Mouse (Mus musculus) lung, postnatal 4 days (tissue): ENCODE data around the gene Ddah2.
"Not testable (repeated sequence)": the region's sequence is repeated elsewhere in the genome, so short reads cannot be mapped to it uniquely, and the experiment has no call there.

Experiments used
- DNase-seq, 2 experiments: peaks; one replicate each; pipeline ENCODE4 v3.0.0; 2021

The Ddah2 gene

GRCm38 (mm10) chr17:35027277-35028068, 31.4 kb upstream of the Ddah2 start, which contains the start of gene Sapcd1:
TSS of gene Sapcd1 (minus strand) at chr17:35028016.
- peak in 1 of 2 experiments; percentile 52 for DNase-seq

- DNase-seq = no peak
Measured at GRCm38 (mm10) chr17:35028315-35028714, 30.5 kb upstream of the Ddah2 start.

- DNase-seq = peak; percentile 28 to 36
Measured at GRCm38 (mm10) chr17:35029691-35030532, 28.9 kb upstream of the Ddah2 start.

- DNase-seq = no peak
Measured at GRCm38 (mm10) chr17:35031272-35031671, 27.6 kb upstream of the Ddah2 start.

GRCm38 (mm10) chr17:35031880-35032279, 27.0 kb upstream of the Ddah2 start:
- DNase-seq = peak in 1 of 2 experiments; percentile 18

- peak in 1 of 2 experiments; percentile 19 for DNase-seq
Measured at GRCm38 (mm10) chr17:35032323-35032870, 26.4 kb upstream of the Ddah2 start.

- not testable (repeated sequence) for DNase-seq
Measured at GRCm38 (mm10) chr17:35033703-35034102, 25.1 kb upstream of the Ddah2 start.

GRCm38 (mm10) chr17:35034896-35035295, 23.9 kb upstream of the Ddah2 start:
- DNase-seq = no peak

- no peak for DNase-seq
Measured at GRCm38 (mm10) chr17:35039121-35039873, 19.5 kb upstream of the Ddah2 start.

- DNase-seq = no peak
Measured at GRCm38 (mm10) chr17:35043794-35044193, 15.0 kb upstream of the Ddah2 start.

- DNase-seq = no peak
Measured at GRCm38 (mm10) chr17:35044904-35045806, 13.7 kb upstream of the Ddah2 start.

- DNase-seq = no peak
Measured at GRCm38 (mm10) chr17:35045807-35046680, 12.8 kb upstream of the Ddah2 start.

GRCm38 (mm10) chr17:35046681-35047455, 12.0 kb upstream of the Ddah2 start, which contains the start of gene Msh5:
TSS of gene Msh5 (minus strand) at chr17:35046745.
- DNase-seq = peak; percentile 99

GRCm38 (mm10) chr17:35047688-35048087, 11.1 kb upstream of the Ddah2 start:
- no peak for DNase-seq

GRCm38 (mm10) chr17:35048149-35048931, 10.5 kb upstream of the Ddah2 start:
- DNase-seq = no peak

- DNase-seq = no peak
Measured at GRCm38 (mm10) chr17:35048932-35049440, 9.8 kb upstream of the Ddah2 start.

- peak; percentile 82 to 85 for DNase-seq
Measured at GRCm38 (mm10) chr17:35049561-35050016, 9.2 kb upstream of the Ddah2 start, which contains the start of gene Clic1. TSS of gene Clic1 (plus strand) at chr17:35049966.

- peak; percentile 89 for DNase-seq
Measured at GRCm38 (mm10) chr17:35050126-35050750, 8.6 kb upstream of the Ddah2 start.
